Mouse (Mus musculus) liver, adult 2 months (tissue): Measurements from ENCODE around the gene Pmm1. TPM values are rescaled to one million over a fixed set of nuclear protein-coding genes. Genes with fewer than 3 reads are reported as not detected.

Experiments used
- DNase-seq: peaks from one replicate; pipeline ENCODE4 v3.0.0-alpha.2; 2011; ENCODE audit warnings: low read depth, low spot score; ENCODE audit errors: extremely low read depth
- H3K27ac ChIP-seq: fragments of 200-500 bp; replicated peaks from 2 replicates; pipeline ENCODE4 v1.5.1; 2012; ENCODE audit warnings: low read depth, mild to moderate bottlenecking, control low read depth, inconsistent platforms, low read length; ENCODE audit not compliant: insufficient read depth
- H3K27me3 ChIP-seq: fragments of 200-500 bp; 2 replicates; pipeline ENCODE4 v1.6.1; 2012; ENCODE audit warnings: mild to moderate bottlenecking, moderate library complexity, low read length, inconsistent platforms; ENCODE audit not compliant: control insufficient read depth, insufficient read depth
- H3K36me3 ChIP-seq: fragments of 200-500 bp; 2 replicates; pipeline ENCODE4 v1.6.1; 2012; ENCODE audit warnings: low read length, inconsistent platforms; ENCODE audit not compliant: control insufficient read depth, insufficient read depth
- H3K4me1 ChIP-seq: fragments of 200-500 bp; 2 replicates; pipeline ENCODE4 v1.6.1; 2011; ENCODE audit warnings: low read length; ENCODE audit not compliant: control insufficient read depth, insufficient read depth
- H3K4me3 ChIP-seq: fragments of 200-500 bp; 2 replicates; pipeline ENCODE4 v1.5.1; 2011; ENCODE audit warnings: low read depth, mild to moderate bottlenecking, control low read depth, low read length, moderate library complexity; ENCODE audit not compliant: insufficient read depth
- H3K79me2 ChIP-seq: fragments of 200-500 bp; 2 replicates; pipeline ENCODE4 v1.6.1; 2012; ENCODE audit warnings: inconsistent platforms, mild to moderate bottlenecking, low read length, moderate library complexity; ENCODE audit not compliant: control insufficient read depth, insufficient read depth
- H3K9ac ChIP-seq: fragments of 200-500 bp; 2 replicates; pipeline ENCODE4 v1.6.1; 2012; ENCODE audit warnings: low read depth, mild to moderate bottlenecking, control low read depth, inconsistent platforms, low read length
- CTCF ChIP-seq: fragments of 200-500 bp; IDR thresholded peaks from 2 replicates; pipeline ENCODE4 v1.5.1; 2011; ENCODE audit warnings: low read depth, low read length, control low read depth
- POLR2A ChIP-seq: fragments of 200-500 bp; IDR thresholded peaks from 2 replicates; pipeline ENCODE4 v1.6.1; 2011; ENCODE audit warnings: low read length, control low read depth; ENCODE audit not compliant: insufficient read depth; ENCODE audit errors: extremely low read depth
- WGBS: fragments of 180-500 bp; shearing (Covaris S2); methylation state at CpG from one replicate; pipeline ENCODE4 v1.1.7; 2018; 5-methylcytosine and 5-hydroxymethylcytosine counted together
- polyA plus RNA-seq: library from polyadenylated mRNA; depleted of rRNA; stranded (reverse); fragments of >200 nt; gene quantifications from 2 replicates; pipeline ENCODE4 v1.2.3, GENCODE M21; 2012
- total RNA-seq: library from RNA; depleted of rRNA; stranded (reverse); fragments of >200 nt; gene quantifications from 2 replicates; pipeline ENCODE4 v1.2.3, GENCODE M21; 2014

Gene Pmm1
- total and polyA plus RNA-seq, 2 experiments: 3.7 to 4.9 TPM

GRCm38 (mm10) chr15:81937098-81937972 lies 23.4 kb downstream of the Pmm1 start:
- H3K4me3 ChIP-seq: peak overlapping the region; percentile 49; the same call in 1 of the 2 replicates
- H3K4me1 ChIP-seq: no peaks in the 10 kb centered on the region
- H3K9ac ChIP-seq: no peak overlapping the region
- H3K36me3 ChIP-seq: no peaks in the 10 kb centered on the region
- WGBS: 32% methylated on average over 19 of the region's 19 CpGs
- TF ChIP-seq POLR2A: no peak
- TF ChIP-seq CTCF: no peak
- H3K79me2 ChIP-seq: no peaks in the 10 kb centered on the region
- no peaks in the 10 kb centered on the region for H3K27me3 ChIP-seq
- no peak for DNase-seq
- H3K27ac ChIP-seq: no peak overlapping the region

- no peaks in the 10 kb centered on the region for H3K36me3 ChIP-seq
- no peaks in the 10 kb centered on the region for H3K79me2 ChIP-seq
- TF ChIP-seq POLR2A: no peak
- peak; percentile 6; the same call in 1 of the 2 replicates for TF ChIP-seq CTCF
- H3K9ac ChIP-seq: no peak within 1 kb of the TSS
- H3K4me1 ChIP-seq: no peaks in the 10 kb centered on the region
- H3K27me3 ChIP-seq: no peaks in the 10 kb centered on the region
- H3K27ac ChIP-seq: no peak within 1 kb of the TSS
- WGBS: 6% methylated on average over 12 of the region's 12 CpGs
- DNase-seq: no peak
- peak within 1 kb of the TSS; percentile 49; the same call in 1 of the 2 replicates for H3K4me3 ChIP-seq
Observed at GRCm38 (mm10) chr15:81936679-81937078, 24.1 kb downstream of the Pmm1 start, which contains the start of gene Csdc2. Gene Csdc2, plus strand, starts transcription at chr15:81936759.

DNA sequence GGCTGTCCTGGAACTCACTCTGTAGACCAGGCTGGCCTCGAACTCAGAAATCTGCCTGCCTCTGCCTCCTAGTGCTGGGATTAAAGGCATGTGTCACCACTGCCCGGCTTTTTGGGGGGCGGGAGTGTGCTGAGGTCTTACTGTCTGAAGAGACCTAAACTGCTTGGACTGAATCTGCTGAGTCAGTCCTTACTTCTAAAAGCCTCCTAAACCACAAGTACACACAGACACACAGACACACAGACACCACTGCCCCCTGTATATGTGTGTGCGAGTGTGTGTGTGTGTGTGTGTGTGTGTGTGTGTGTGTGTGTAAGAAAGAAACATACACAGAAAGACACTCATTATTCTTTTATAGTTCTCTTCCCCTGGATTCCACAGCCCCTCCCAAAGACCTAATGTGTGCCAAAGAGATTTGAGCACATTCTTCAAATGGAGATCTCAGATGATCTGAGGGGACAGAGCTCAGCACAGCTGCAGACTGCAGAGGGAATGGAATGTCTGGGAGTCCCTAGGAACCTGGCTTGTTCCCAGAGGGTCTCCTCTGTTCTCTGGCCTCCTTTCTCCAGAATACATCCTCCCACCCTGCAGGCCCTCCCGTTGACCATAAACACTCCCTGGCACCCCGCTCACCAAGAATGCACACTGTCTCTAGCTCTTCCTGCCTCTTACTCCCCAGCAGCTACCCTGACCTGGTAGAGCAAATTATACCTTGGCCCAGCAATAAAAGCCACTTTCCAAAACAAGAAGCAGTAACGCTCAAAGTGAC lies 24.7 kb downstream of the Pmm1 start:
- H3K4me1 ChIP-seq: no peaks in the 10 kb centered on the region
- no peaks in the 10 kb centered on the region for H3K27me3 ChIP-seq
- no peak overlapping the region for H3K27ac ChIP-seq
- DNase-seq: no peak
- TF ChIP-seq POLR2A: no peak
- TF ChIP-seq CTCF: no peak
- 67% methylated on average over 7 of the region's 7 CpGs for WGBS
- H3K4me3 ChIP-seq: no peak overlapping the region; the same call in 1 of the 2 replicates
- H3K79me2 ChIP-seq: no peaks in the 10 kb centered on the region
- H3K9ac ChIP-seq: no peak overlapping the region
- H3K36me3 ChIP-seq: no peaks in the 10 kb centered on the region

GRCm38 (mm10) chr15:81933986-81934385 lies 26.7 kb downstream of the Pmm1 start:
- H3K9ac ChIP-seq: no peak overlapping the region
- H3K36me3 ChIP-seq: no peaks in the 10 kb centered on the region
- no peak for DNase-seq
- 100% methylated on average over 1 of the region's 1 CpGs for WGBS
- H3K4me3 ChIP-seq: no peak overlapping the region
- no peaks in the 10 kb centered on the region for H3K4me1 ChIP-seq
- no peaks in the 10 kb centered on the region for H3K79me2 ChIP-seq
- TF ChIP-seq CTCF (no peak), POLR2A (no peak)
- H3K27me3 ChIP-seq: no peaks in the 10 kb centered on the region
- no peak overlapping the region for H3K27ac ChIP-seq

DNA sequence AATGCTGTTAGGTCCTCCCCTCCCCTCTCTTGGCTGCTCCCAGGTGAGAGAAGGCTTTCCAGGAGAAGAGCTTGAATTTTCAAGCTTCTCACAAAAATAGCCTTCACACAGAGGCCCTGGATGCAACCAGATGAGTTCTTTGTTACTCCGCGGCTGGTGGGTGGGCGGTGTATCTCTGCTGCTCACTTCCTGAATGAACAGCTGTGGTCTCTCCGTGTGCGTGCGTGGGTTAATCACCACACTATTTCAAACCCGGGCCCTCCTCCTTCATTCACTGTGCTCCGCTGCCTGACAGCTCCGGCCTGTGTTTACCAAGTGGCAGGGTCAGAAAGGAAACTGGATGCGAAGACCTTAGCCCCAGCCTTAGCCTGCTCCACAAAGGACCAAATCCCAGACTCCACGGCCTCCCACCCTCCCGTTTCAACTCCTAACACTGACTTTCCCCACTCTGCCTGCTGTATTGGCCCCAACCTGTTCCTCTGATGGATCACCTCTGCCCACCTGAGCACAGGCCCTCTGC lies 27.7 kb downstream of the Pmm1 start:
- H3K4me3 ChIP-seq: no peak overlapping the region
- no peak for DNase-seq
- WGBS: 60% methylated on average over 12 of the region's 12 CpGs
- H3K9ac ChIP-seq: no peak overlapping the region
- no peak overlapping the region for H3K27ac ChIP-seq
- H3K79me2 ChIP-seq: no peaks in the 10 kb centered on the region
- H3K27me3 ChIP-seq: no peaks in the 10 kb centered on the region
- peaks cover 4% of the 10 kb centered on the region; the same call in 1 of the 2 replicates for H3K4me1 ChIP-seq
- TF ChIP-seq CTCF (no peak), POLR2A (no peak)
- no peaks in the 10 kb centered on the region for H3K36me3 ChIP-seq
